Mouse (Mus musculus) liver, embryonic 15.5 days (tissue): Measurements from ENCODE around the gene Olfr459. TPM values are rescaled to one million over a fixed set of nuclear protein-coding genes. Genes with fewer than 3 reads are reported as not detected.
A peak's percentile ranks its signal among the peaks of the same experiment; 100 is the strongest.

ENCODE experiments used
- ATAC-seq: fragments of 200-750 bp; cut with Nextera tagmentation; 2 replicates; pipeline ENCODE4 v1.8.0; 2017; ENCODE audit warnings: moderate number of reproducible peaks, mild to moderate bottlenecking, moderate library complexity; ENCODE audit not compliant: insufficient read depth
- H3K27ac ChIP-seq: fragments of 300-500 bp; sonication (generic); replicated peaks from 2 replicates; pipeline ENCODE4 v1.5.1; 2015; ENCODE audit warnings: mild to moderate bottlenecking, inconsistent platforms
- H3K27me3 ChIP-seq: fragments of 300-500 bp; sonication (generic); 2 replicates; pipeline ENCODE4 v1.6.1; 2015; ENCODE audit warnings: mild to moderate bottlenecking, inconsistent platforms
- H3K36me3 ChIP-seq: fragments of 300-500 bp; sonication (generic); replicated peaks from 2 replicates; pipeline ENCODE4 v1.6.1; 2015; ENCODE audit warnings: moderate library complexity, mild to moderate bottlenecking, inconsistent platforms
- H3K4me1 ChIP-seq: fragments of 300-500 bp; sonication (generic); replicated peaks from 2 replicates; pipeline ENCODE4 v1.6.1; 2015; ENCODE audit warnings: inconsistent platforms
- H3K4me2 ChIP-seq: fragments of 300-500 bp; sonication (generic); 2 replicates; pipeline ENCODE4 v1.6.1; 2015; ENCODE audit warnings: moderate library complexity, mild to moderate bottlenecking, inconsistent platforms
- H3K4me3 ChIP-seq: fragments of 300-500 bp; sonication (generic); replicated peaks from 2 replicates; pipeline ENCODE4 v1.5.1; 2015; ENCODE audit warnings: mild to moderate bottlenecking, inconsistent platforms
- H3K9ac ChIP-seq: fragments of 300-500 bp; sonication (generic); 2 replicates; pipeline ENCODE4 v1.6.1; 2015; ENCODE audit warnings: moderate library complexity, mild to moderate bottlenecking, inconsistent platforms
- H3K9me3 ChIP-seq: fragments of 300-500 bp; sonication (generic); replicated peaks from 2 replicates; pipeline ENCODE4 v1.6.1; 2016; ENCODE audit warnings: inconsistent platforms
- WGBS: fragments of 180-500 bp; shearing (Covaris S2); methylation state at CpG from one replicate; pipeline ENCODE4 v1.1.7; 2015; ENCODE audit warnings: mixed read lengths; ENCODE audit not compliant: insufficient replicate concordance; 5-methylcytosine and 5-hydroxymethylcytosine counted together
- polyA plus RNA-seq: library from polyadenylated mRNA; unstranded; fragments of >200 nt; fragmentation: Nextera tagmentation; extraction: Ambion mirVana; gene quantifications from 2 replicates; pipeline ENCODE4 v1.2.1, GENCODE M21; 2015

The Olfr459 gene
- polyA plus RNA-seq, 1 experiment from 2014 or later, result not detected

- 53% methylated on average over 5 of the region's 5 CpGs for WGBS
- H3K9ac ChIP-seq, result no peak overlapping the region
- ATAC-seq, result no peak
Observed at GRCm38 (mm10) chr6:41744664-41745392, 30.1 kb downstream of the Olfr459 start.

GRCm38 (mm10) chr6:41741101-41741500 is 33.9 kb downstream of the Olfr459 start:
- Histone ChIP-seq H3K27me3 (no peaks in the 10 kb centered on the region), H3K9me3 (no peaks in the 10 kb centered on the region), H3K4me3 (no peak overlapping the region), H3K27ac (no peak overlapping the region), H3K4me1 (no peaks in the 10 kb centered on the region), H3K36me3 (no peaks in the 10 kb centered on the region), H3K4me2 (no peak overlapping the region), H3K9ac (no peak overlapping the region)
- no peak for ATAC-seq

More at GRCm38 (mm10) chr6:41744664-41745392, 30.1 kb downstream of the Olfr459 start:
- Histone ChIP-seq H3K27me3 (no peaks in the 10 kb centered on the region), H3K36me3 (no peaks in the 10 kb centered on the region), H3K9me3 (no peaks in the 10 kb centered on the region), H3K4me1 (no peaks in the 10 kb centered on the region), H3K27ac (no peak overlapping the region), H3K4me2 (no peak overlapping the region), H3K4me3 (no peak overlapping the region)

GRCm38 (mm10) chr6:41734719-41735470 is 40.1 kb downstream of the Olfr459 start:
- Histone ChIP-seq H3K4me3 (no peak overlapping the region), H3K27me3 (no peaks in the 10 kb centered on the region), H3K9me3 (no peaks in the 10 kb centered on the region), H3K4me2 (no peak overlapping the region), H3K4me1 (no peaks in the 10 kb centered on the region), H3K36me3 (no peaks in the 10 kb centered on the region), H3K9ac (no peak overlapping the region), H3K27ac (no peak overlapping the region)
- WGBS, result 71% methylated on average over 5 of the region's 5 CpGs
- no peak for ATAC-seq

GRCm38 (mm10) chr6:41727989-41728609 is 46.9 kb downstream of the Olfr459 start:
- Histone ChIP-seq H3K9me3 (no peaks in the 10 kb centered on the region), H3K27ac (no peak overlapping the region), H3K4me2 (no peak overlapping the region), H3K9ac (no peak overlapping the region), H3K4me1 (peaks cover 9% of the 10 kb centered on the region), H3K27me3 (no peaks in the 10 kb centered on the region), H3K36me3 (no peaks in the 10 kb centered on the region), H3K4me3 (no peak overlapping the region)
- peak; percentile 75 for ATAC-seq
- 38% methylated on average over 1 of the region's 1 CpGs for WGBS

GRCm38 (mm10) chr6:41721430-41721829 is 53.5 kb downstream of the Olfr459 start:
- Histone ChIP-seq H3K4me1 (0 out of 2 replicates have a peak, but pooled peaks cover 13% of the 10 kb centered on the region), H3K27ac (no peak overlapping the region), H3K4me3 (no peak overlapping the region), H3K27me3 (no peaks in the 10 kb centered on the region), H3K9me3 (no peaks in the 10 kb centered on the region), H3K36me3 (no peaks in the 10 kb centered on the region), H3K4me2 (no peak overlapping the region), H3K9ac (no peak overlapping the region)
- ATAC-seq, result no peak
- WGBS, result 31% methylated on average over 2 of the region's 2 CpGs

Other genes with a start within 250 kb of the Olfr459 start
- 0.48 and 0.59 TPM in 2 replicates for gene Ephb6, start 169.7 kb downstream of the Olfr459 start, polyA plus RNA-seq
- gene Trpv6, start 138.8 kb downstream of the Olfr459 start, polyA plus RNA-seq, result 0.13 and 0.15 TPM in 2 replicates
- 0.02 and 0.13 TPM in 2 replicates for gene Trpv5, start 94.4 kb downstream of the Olfr459 start, polyA plus RNA-seq
- 0.12 TPM in 1 of 2 replicates, not detected in the other for gene Llcfc1, start 90.7 kb downstream of the Olfr459 start, polyA plus RNA-seq
- 299 and 347 TPM in 2 replicates for gene Kel, start 70.8 kb downstream of the Olfr459 start, polyA plus RNA-seq
- gene Pip, start 72.4 kb upstream of the Olfr459 start, polyA plus RNA-seq, result not detected in 2 replicates
- gene Sval2, start 77.8 kb upstream of the Olfr459 start, polyA plus RNA-seq, result not detected in 2 replicates
- gene Sval1, start 176.5 kb upstream of the Olfr459 start, polyA plus RNA-seq, result not detected in 2 replicates
- gene Sval3, start 193.0 kb upstream of the Olfr459 start, polyA plus RNA-seq, result not detected in 2 replicates